Mouse (Mus musculus): ENCODE measurements around the gene Ankrd44.
A peak's percentile ranks its signal among the peaks of the same experiment; 100 is the strongest.

The Ankrd44 gene

GRCm38 (mm10) chr1:54809811-54810549 is 116.2 kb downstream of the Ankrd44 start:
- DNase-seq (ENCODE audit: low read depth, low spot score), result no peak

GRCm38 (mm10) chr1:54809098-54809490 is 117.1 kb downstream of the Ankrd44 start:
- no peak for DNase-seq (ENCODE audit: low read depth, low spot score)

- no peak for DNase-seq (ENCODE audit: low read depth, low spot score)
Observed at GRCm38 (mm10) chr1:54808401-54809097, 117.6 kb downstream of the Ankrd44 start.

GRCm38 (mm10) chr1:54807832-54808231 is 118.4 kb downstream of the Ankrd44 start:
- DNase-seq (ENCODE audit: low read depth, low spot score), result peak; percentile 18

- peak; percentile 10 for DNase-seq (ENCODE audit: low read depth, low spot score)
Observed at GRCm38 (mm10) chr1:54806116-54806850, 119.9 kb downstream of the Ankrd44 start.

GRCm38 (mm10) chr1:54804406-54804805 is 121.8 kb downstream of the Ankrd44 start:
- no peak for DNase-seq (ENCODE audit: low read depth, low spot score)

GRCm38 (mm10) chr1:54802703-54803102 is 123.5 kb downstream of the Ankrd44 start:
- DNase-seq (ENCODE audit: low read depth, low spot score), result peak; percentile 23

GRCm38 (mm10) chr1:54801256-54801655 is 124.9 kb downstream of the Ankrd44 start:
- no peak for DNase-seq (ENCODE audit: low read depth, low spot score)

GRCm38 (mm10) chr1:54799421-54799820 is 126.8 kb downstream of the Ankrd44 start:
- no peak for DNase-seq (ENCODE audit: low read depth, low spot score)

GRCm38 (mm10) chr1:54798415-54798814 is 127.8 kb downstream of the Ankrd44 start:
- no peak for DNase-seq (ENCODE audit: low read depth, low spot score)

GRCm38 (mm10) chr1:54794709-54795108 is 131.5 kb downstream of the Ankrd44 start:
- no peak for DNase-seq (ENCODE audit: low read depth, low spot score)

- peak; percentile 28 for DNase-seq (ENCODE audit: low read depth, low spot score)
Observed at GRCm38 (mm10) chr1:54791406-54791805, 134.8 kb downstream of the Ankrd44 start.

GRCm38 (mm10) chr1:54789327-54789960 is 136.7 kb downstream of the Ankrd44 start:
- DNase-seq (ENCODE audit: low read depth, low spot score), result no peak

- DNase-seq (ENCODE audit: low read depth, low spot score), result no peak
Observed at GRCm38 (mm10) chr1:54788337-54788736, 137.8 kb downstream of the Ankrd44 start.

- DNase-seq (ENCODE audit: low read depth, low spot score), result no peak
Observed at GRCm38 (mm10) chr1:54778151-54778550, 148.0 kb downstream of the Ankrd44 start.

GRCm38 (mm10) chr1:54777104-54777503 is 149.1 kb downstream of the Ankrd44 start:
- DNase-seq (ENCODE audit: low read depth, low spot score), result no peak

- DNase-seq (ENCODE audit: low read depth, low spot score), result peak; percentile 28
Observed at GRCm38 (mm10) chr1:54776116-54776515, 150.1 kb downstream of the Ankrd44 start.

- no peak for DNase-seq (ENCODE audit: low read depth, low spot score)
Observed at GRCm38 (mm10) chr1:54772843-54773242, 153.3 kb downstream of the Ankrd44 start.

- no peak for DNase-seq (ENCODE audit: low read depth, low spot score)
Observed at GRCm38 (mm10) chr1:54771471-54771870, 154.7 kb downstream of the Ankrd44 start.

GRCm38 (mm10) chr1:54767221-54767620 is 159.0 kb downstream of the Ankrd44 start:
- DNase-seq (ENCODE audit: low read depth, low spot score), result no peak

- DNase-seq (ENCODE audit: low read depth, low spot score), result no peak
Observed at GRCm38 (mm10) chr1:54765632-54766238, 160.5 kb downstream of the Ankrd44 start.
